Mouse (Mus musculus): ENCODE measurements at regions not wholly inside any gene's neighbourhood (a gene's known extent, or its start where the extent isn't known, plus 50 kb on each side); places are given as distances from the start of the nearest gene placed in this dataset.

DNA sequence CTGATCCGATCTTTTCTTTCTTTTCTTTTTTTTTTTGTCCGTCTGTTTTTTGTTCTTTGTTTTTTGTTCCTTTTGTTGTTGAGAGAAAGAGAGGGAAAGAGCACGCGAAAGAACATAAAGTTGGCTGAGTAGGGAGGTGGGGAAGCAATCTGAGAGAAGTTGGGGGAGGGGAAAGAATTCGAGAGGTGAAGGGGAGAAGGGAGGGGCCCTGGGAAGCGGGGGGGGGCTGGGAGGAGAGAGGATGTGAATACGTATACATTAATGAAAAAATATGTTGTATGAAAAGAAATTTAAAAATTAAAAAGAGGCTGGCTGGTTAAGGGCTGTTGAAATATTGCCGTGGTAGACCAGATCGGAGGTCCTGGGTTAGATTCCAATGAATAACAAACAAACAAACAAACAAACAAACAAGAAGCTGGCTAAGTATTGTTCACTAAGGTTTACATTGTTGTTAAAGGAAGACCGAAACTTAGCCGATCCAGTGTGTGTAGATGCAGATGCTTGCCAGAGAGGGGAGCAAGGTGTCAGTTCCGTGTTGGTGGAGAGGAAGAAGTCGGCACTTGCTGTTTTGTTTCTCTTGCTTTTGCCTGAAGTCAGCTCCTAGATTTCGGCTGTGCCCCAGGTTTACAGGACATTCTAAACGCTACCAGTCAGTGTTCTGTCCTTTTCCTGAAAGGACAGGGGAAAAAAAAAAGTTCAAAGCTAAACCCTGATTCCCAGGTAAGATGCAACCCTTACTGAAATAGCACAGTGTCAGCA, 129.1 kb upstream of the Tex13c2 start:
- H3K27me3 ChIP-seq (ENCODE audit: control insufficient read depth, insufficient read depth, low read length), result no peaks in the 10 kb centered on the region
- ATAC-seq (replicated peaks; ENCODE audit: low FRiP score), result 0 out of 2 replicates have a peak, but pooled peaks have one; percentile 11
- peak; percentile 54 for DNase-seq (ENCODE audit: low spot score)
- no peaks in the 10 kb centered on the region; the same call in 1 of the 2 replicates for H3K4me1 ChIP-seq (replicated peaks; ENCODE audit: control insufficient read depth, insufficient read depth, low read length)
- peak overlapping the region; percentile 74 for H3K27ac ChIP-seq (ENCODE audit: low read depth, low read length)
- H3K9ac ChIP-seq (ENCODE audit: low read length), result peak overlapping the region; percentile 35; the same call in 1 of the 2 replicates
- no peaks in the 10 kb centered on the region for H3K9me3 ChIP-seq (ENCODE audit: control insufficient read depth, low read length)
- H3K4me2 ChIP-seq (ENCODE audit: low read depth, low read length, severe bottlenecking), result peak overlapping the region; percentile 34
- H3K36me3 ChIP-seq (ENCODE audit: control insufficient read depth, insufficient read depth, low read length), result no peaks in the 10 kb centered on the region
- no peak overlapping the region; the same call in 1 of the 2 replicates for H3K4me3 ChIP-seq (ENCODE audit: low read depth, low read length)
- WGBS, result 20% methylated on average over 15 of the region's 15 CpGs

DNA sequence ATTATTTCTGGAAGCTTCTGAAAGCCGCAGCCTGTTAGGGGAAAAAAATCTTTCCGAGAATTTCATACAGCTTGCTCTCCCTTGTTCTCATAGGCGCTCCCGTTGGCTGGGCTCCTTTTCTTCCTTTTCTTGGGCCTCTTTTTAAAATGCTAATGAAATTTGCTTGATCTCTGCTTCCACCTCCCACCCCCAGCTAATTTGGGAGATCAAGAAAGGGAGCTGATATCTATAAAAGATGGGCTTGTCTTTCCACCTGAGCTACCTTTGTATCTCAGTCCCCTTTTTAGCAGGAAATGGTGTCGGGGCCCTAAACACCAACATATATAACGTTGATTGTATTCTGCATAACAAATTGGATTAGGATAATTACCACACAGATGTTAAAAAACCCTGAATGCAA, 128.5 kb upstream of the Tex13c2 start:
- H3K4me2 ChIP-seq (ENCODE audit: low read depth, low read length, severe bottlenecking), result peak overlapping the region; percentile 34; the same call in 1 of the 2 replicates
- H3K27me3 ChIP-seq (ENCODE audit: control insufficient read depth, insufficient read depth, low read length), result no peaks in the 10 kb centered on the region
- ATAC-seq (replicated peaks; ENCODE audit: low FRiP score) (peak; percentile 26), DNase-seq (ENCODE audit: low spot score) (no peak)
- 26% methylated on average over 6 of the region's 6 CpGs for WGBS
- no peaks in the 10 kb centered on the region for H3K9me3 ChIP-seq (ENCODE audit: control insufficient read depth, low read length)
- H3K4me1 ChIP-seq (replicated peaks; ENCODE audit: control insufficient read depth, insufficient read depth, low read length), result no peaks in the 10 kb centered on the region; the same call in 1 of the 2 replicates
- H3K9ac ChIP-seq (ENCODE audit: low read length), result peak overlapping the region; percentile 35; the same call in 1 of the 2 replicates
- H3K27ac ChIP-seq (ENCODE audit: low read depth, low read length), result peak overlapping the region; percentile 74
- no peak overlapping the region for H3K4me3 ChIP-seq (ENCODE audit: low read depth, low read length)
- H3K36me3 ChIP-seq (ENCODE audit: control insufficient read depth, insufficient read depth, low read length), result no peaks in the 10 kb centered on the region

DNA sequence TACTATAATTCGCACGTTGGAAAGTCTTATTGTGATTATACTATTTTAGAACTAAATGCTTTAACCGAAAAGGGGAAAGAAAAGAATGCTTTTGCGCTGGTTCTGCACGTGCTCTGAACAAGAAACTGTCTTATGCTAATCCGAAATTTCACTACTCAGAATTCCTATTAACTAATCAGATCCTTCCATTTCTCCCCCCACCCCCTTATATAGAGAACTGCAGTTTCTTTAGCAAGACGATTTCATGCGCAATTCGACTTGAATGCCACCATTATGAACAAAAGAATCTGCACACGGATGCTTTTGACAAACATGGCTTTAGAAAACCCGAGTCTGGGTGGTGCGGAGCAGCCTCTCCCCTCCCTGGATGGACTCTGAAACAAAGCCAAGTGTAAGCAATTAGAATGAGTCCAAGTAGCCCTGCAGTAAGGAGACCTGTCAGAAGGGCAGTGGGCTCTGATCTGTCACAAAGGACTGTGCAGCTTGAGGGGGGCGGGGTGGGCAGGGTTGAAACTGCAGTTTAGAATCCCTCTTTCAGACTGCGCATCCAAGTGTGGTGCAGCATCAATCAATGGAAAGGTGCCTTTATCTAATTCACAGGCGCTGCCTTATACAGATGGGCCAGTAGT, 128.0 kb upstream of the Tex13c2 start:
- DNase-seq (ENCODE audit: low spot score) (peak; percentile 74), ATAC-seq (replicated peaks; ENCODE audit: low FRiP score) (peak; percentile 93)
- WGBS, result 20% methylated on average over 15 of the region's 15 CpGs
- Histone ChIP-seq H3K4me3 (ENCODE audit: low read depth, low read length) (no peak overlapping the region), H3K9me3 (ENCODE audit: control insufficient read depth, low read length) (no peaks in the 10 kb centered on the region), H3K36me3 (ENCODE audit: control insufficient read depth, insufficient read depth, low read length) (no peaks in the 10 kb centered on the region), H3K4me1 (replicated peaks; ENCODE audit: control insufficient read depth, insufficient read depth, low read length) (no peaks in the 10 kb centered on the region; the same call in 1 of the 2 replicates), H3K4me2 (ENCODE audit: low read depth, low read length, severe bottlenecking) (peak overlapping the region; percentile 34; the same call in 1 of the 2 replicates), H3K9ac (ENCODE audit: low read length) (no peak overlapping the region), H3K27me3 (ENCODE audit: control insufficient read depth, insufficient read depth, low read length) (no peaks in the 10 kb centered on the region), H3K27ac (ENCODE audit: low read depth, low read length) (peak overlapping the region; percentile 74; the same call in 1 of the 2 replicates)

DNA sequence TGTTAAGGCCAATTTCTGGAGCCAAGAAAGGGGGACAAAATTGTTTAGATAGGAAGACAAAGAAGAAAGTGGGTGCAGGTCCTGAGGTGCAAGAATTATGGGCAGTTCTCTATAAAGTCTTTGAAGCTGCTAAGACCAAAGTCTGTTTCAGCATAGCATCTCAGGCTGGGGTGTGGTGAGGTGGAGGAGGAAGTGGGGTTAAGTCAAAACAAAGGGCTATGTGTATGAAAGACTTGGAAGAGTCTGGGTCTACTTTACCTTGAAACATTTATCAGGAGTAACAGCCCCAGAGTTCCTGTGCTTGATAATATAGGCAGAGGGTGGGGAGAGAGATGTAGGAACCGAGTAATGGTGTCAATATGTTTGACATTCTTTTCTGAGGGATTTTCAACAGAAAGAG, 125.4 kb upstream of the Tex13c2 start:
- DNase-seq (ENCODE audit: low spot score), result no peak
- H3K27me3 ChIP-seq (ENCODE audit: control insufficient read depth, insufficient read depth, low read length), result no peaks in the 10 kb centered on the region
- H3K4me3 ChIP-seq (ENCODE audit: low read depth, low read length), result no peak overlapping the region
- H3K9me3 ChIP-seq (ENCODE audit: control insufficient read depth, low read length), result no peaks in the 10 kb centered on the region
- no peaks in the 10 kb centered on the region; the same call in 1 of the 2 replicates for H3K4me1 ChIP-seq (replicated peaks; ENCODE audit: control insufficient read depth, insufficient read depth, low read length)
- H3K27ac ChIP-seq (ENCODE audit: low read depth, low read length), result no peak overlapping the region
- 71% methylated on average over 1 of the region's 1 CpGs for WGBS
- no peak overlapping the region for H3K4me2 ChIP-seq (ENCODE audit: low read depth, low read length, severe bottlenecking)
- ATAC-seq (replicated peaks; ENCODE audit: low FRiP score), result no peak
- H3K9ac ChIP-seq (ENCODE audit: low read length), result no peak overlapping the region
- no peaks in the 10 kb centered on the region for H3K36me3 ChIP-seq (ENCODE audit: control insufficient read depth, insufficient read depth, low read length)

DNA sequence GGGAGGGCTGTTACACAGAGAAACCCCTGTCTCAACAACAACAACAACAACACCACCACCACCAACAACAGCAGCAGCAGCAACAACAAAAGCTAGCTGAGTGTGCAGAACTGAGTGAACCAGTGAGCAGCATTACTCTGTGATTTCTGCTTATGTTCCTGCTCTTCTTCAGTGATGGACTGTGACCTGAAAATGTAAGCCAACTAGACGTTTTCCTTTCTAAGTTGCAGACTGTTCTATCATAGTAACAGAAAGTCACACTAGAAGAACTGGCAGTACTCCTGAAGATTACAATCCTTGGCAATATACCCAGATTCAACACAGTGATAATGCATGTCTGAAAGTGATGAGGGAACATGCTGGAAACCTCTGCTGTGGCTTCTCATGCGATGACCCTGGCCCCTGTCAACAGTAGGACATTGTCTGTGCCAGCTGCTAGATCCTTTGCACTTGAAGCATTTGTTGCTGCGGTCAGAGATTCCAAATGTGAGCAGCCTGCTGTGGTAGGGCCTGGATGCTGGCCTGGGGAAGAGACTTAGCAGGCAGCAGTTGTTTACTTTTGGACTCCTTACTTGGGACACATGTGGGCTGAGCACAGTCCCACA, 115.6 kb upstream of the Tex13c2 start:
- WGBS, result 86% methylated on average over 3 of the region's 3 CpGs
- no peaks in the 10 kb centered on the region for H3K9me3 ChIP-seq (ENCODE audit: control insufficient read depth, low read length)
- no peak overlapping the region for H3K9ac ChIP-seq (ENCODE audit: low read length)
- DNase-seq (ENCODE audit: low spot score) (no peak), ATAC-seq (replicated peaks; ENCODE audit: low FRiP score) (no peak)
- no peaks in the 10 kb centered on the region for H3K4me1 ChIP-seq (replicated peaks; ENCODE audit: control insufficient read depth, insufficient read depth, low read length)
- no peak overlapping the region for H3K4me2 ChIP-seq (ENCODE audit: low read depth, low read length, severe bottlenecking)
- no peak overlapping the region for H3K4me3 ChIP-seq (ENCODE audit: low read depth, low read length)
- H3K36me3 ChIP-seq (ENCODE audit: control insufficient read depth, insufficient read depth, low read length), result no peaks in the 10 kb centered on the region
- no peaks in the 10 kb centered on the region for H3K27me3 ChIP-seq (ENCODE audit: control insufficient read depth, insufficient read depth, low read length)
- H3K27ac ChIP-seq (ENCODE audit: low read depth, low read length), result no peak overlapping the region

DNA sequence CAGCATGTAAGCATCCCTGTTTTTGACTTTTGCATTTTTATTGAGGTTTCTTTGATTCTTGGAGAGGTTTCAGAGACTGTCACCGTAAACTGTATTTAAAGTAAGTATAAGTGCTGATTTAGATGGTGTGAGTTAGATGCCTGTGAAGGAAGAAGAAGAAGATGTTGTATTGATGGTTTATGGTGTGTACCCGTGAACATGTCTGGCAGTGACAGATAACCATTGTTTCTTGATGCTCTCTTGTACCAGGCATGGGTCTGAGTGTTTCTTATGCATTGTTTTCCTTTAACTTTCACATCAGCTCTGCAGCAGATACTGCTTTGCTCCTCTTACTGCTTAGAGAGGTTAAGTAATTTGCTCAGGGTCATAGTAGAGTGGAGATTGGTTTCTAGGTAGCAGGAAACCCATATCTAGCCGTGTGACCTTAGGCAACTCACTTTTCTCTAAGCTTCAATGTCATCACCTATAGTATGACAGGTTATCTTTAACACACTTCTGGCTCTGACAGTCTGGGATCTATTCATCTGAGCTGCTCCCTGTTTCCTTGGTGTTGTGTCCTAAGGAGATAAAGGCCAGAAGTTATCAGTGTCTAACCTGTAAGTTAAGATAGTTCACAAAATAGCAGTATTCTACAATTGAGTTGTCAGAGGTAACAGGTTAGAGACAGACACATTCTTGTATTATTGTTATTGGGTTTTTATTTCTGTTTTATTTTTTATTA, 95.5 kb upstream of the Tex13c2 start:
- no peak overlapping the region for H3K4me2 ChIP-seq (ENCODE audit: low read depth, low read length, severe bottlenecking)
- H3K9ac ChIP-seq (ENCODE audit: low read length), result no peak overlapping the region
- no peaks in the 10 kb centered on the region for H3K36me3 ChIP-seq (ENCODE audit: control insufficient read depth, insufficient read depth, low read length)
- no peaks in the 10 kb centered on the region for H3K4me1 ChIP-seq (replicated peaks; ENCODE audit: control insufficient read depth, insufficient read depth, low read length)
- WGBS, result 87% methylated on average over 3 of the region's 3 CpGs
- H3K27ac ChIP-seq (ENCODE audit: low read depth, low read length), result no peak overlapping the region
- DNase-seq (ENCODE audit: low spot score) (no peak), ATAC-seq (replicated peaks; ENCODE audit: low FRiP score) (no peak)
- no peaks in the 10 kb centered on the region for H3K27me3 ChIP-seq (ENCODE audit: control insufficient read depth, insufficient read depth, low read length)
- H3K9me3 ChIP-seq (ENCODE audit: control insufficient read depth, low read length), result no peaks in the 10 kb centered on the region
- no peak overlapping the region for H3K4me3 ChIP-seq (ENCODE audit: low read depth, low read length)

DNA sequence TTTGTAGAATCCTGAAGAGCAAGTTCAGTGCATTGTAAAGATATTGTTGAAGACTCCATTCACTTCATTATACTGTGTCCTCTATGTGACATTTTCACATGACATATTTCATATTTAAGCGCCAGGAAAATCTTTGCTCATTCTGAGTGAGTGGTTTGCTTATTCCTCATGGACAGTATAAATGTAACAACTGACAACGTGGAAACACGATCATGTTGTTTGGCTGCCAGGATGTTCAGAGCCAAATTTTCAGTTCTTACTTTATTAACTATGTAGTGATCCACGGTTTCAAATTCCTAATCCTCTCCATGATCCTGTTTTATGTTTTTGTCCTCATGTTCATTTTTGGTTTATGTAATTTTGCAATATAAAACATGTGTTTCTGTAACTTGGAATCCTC, 93.0 kb upstream of the Tex13c2 start:
- no peak overlapping the region for H3K4me2 ChIP-seq (ENCODE audit: low read depth, low read length, severe bottlenecking)
- H3K9me3 ChIP-seq (ENCODE audit: control insufficient read depth, low read length), result no peaks in the 10 kb centered on the region
- no peak overlapping the region for H3K9ac ChIP-seq (ENCODE audit: low read length)
- DNase-seq (ENCODE audit: low spot score), result no peak
- no peak for ATAC-seq (replicated peaks; ENCODE audit: low FRiP score)
- H3K4me3 ChIP-seq (ENCODE audit: low read depth, low read length), result no peak overlapping the region
- H3K36me3 ChIP-seq (ENCODE audit: control insufficient read depth, insufficient read depth, low read length), result no peaks in the 10 kb centered on the region
- no peak overlapping the region for H3K27ac ChIP-seq (ENCODE audit: low read depth, low read length)
- H3K27me3 ChIP-seq (ENCODE audit: control insufficient read depth, insufficient read depth, low read length), result no peaks in the 10 kb centered on the region
- 91% methylated on average over 4 of the region's 4 CpGs for WGBS
- H3K4me1 ChIP-seq (replicated peaks; ENCODE audit: control insufficient read depth, insufficient read depth, low read length), result no peaks in the 10 kb centered on the region

DNA sequence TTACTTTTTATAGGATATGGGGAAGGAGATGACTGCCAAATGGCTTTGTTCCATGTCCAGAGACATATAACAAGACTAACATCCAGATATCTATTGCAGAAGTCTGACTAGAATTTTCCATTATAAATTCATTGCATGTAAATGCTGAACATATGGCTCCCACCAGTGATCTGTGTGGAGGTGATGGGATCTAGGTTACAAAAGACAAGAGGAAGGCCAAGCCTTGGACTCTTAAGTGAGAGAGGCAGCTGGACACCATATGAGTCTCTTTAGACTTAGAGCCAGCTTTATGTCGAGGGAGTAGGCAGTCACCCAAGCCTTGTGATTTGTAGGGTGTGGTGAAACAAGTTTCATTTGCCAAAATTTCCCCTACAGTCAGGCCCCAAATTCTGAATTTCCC, 90.7 kb upstream of the Tex13c2 start:
- Histone ChIP-seq H3K27me3 (ENCODE audit: control insufficient read depth, insufficient read depth, low read length) (no peaks in the 10 kb centered on the region), H3K4me2 (ENCODE audit: low read depth, low read length, severe bottlenecking) (no peak overlapping the region), H3K9me3 (ENCODE audit: control insufficient read depth, low read length) (no peaks in the 10 kb centered on the region), H3K36me3 (ENCODE audit: control insufficient read depth, insufficient read depth, low read length) (no peaks in the 10 kb centered on the region), H3K9ac (ENCODE audit: low read length) (no peak overlapping the region), H3K27ac (ENCODE audit: low read depth, low read length) (no peak overlapping the region), H3K4me3 (ENCODE audit: low read depth, low read length) (no peak overlapping the region), H3K4me1 (replicated peaks; ENCODE audit: control insufficient read depth, insufficient read depth, low read length) (no peaks in the 10 kb centered on the region)
- WGBS, result 84% methylated on average over 1 of the region's 1 CpGs
- ATAC-seq (replicated peaks; ENCODE audit: low FRiP score), result no peak
- no peak for DNase-seq (ENCODE audit: low spot score)
